Mouse (Mus musculus) myocyte (in vitro differentiated cells): ENCODE results near the gene Trappc13.

Experiments used
- CEBPB ChIP-seq: IDR thresholded peaks from 2 replicates; pipeline ENCODE4 v1.6.1; 2011; ENCODE audit warnings: mild to moderate bottlenecking, moderate library complexity; ENCODE audit not compliant: poor library complexity, insufficient read depth, severe bottlenecking
- MAX ChIP-seq: IDR thresholded peaks from one replicate; pipeline ENCODE4 v1.6.1; 2011; ENCODE audit warnings: low read depth, mild to moderate bottlenecking, control low read depth
- POLR2A ChIP-seq: IDR thresholded peaks from one replicate; pipeline ENCODE4 v1.6.1; 2011; ENCODE audit warnings: low read depth, mild to moderate bottlenecking, control low read depth, moderate library complexity; ENCODE audit not compliant: insufficient read length
- POLR2AphosphoS2 ChIP-seq: IDR thresholded peaks from one replicate; pipeline ENCODE4 v1.6.1; 2011; ENCODE audit warnings: low read depth, control low read depth; ENCODE audit not compliant: insufficient read length
- TCF12 ChIP-seq: IDR thresholded peaks from one replicate; pipeline ENCODE4 v1.6.1; 2011; ENCODE audit warnings: mild to moderate bottlenecking, control low read depth; ENCODE audit not compliant: poor library complexity, insufficient read depth, severe bottlenecking
- TCF3 ChIP-seq: IDR thresholded peaks from one replicate; pipeline ENCODE4 v1.6.1; 2011; ENCODE audit warnings: low read depth, control low read depth; ENCODE audit not compliant: insufficient read length

GRCm38 (mm10) chr13:104179176-104179888 is 1.1 kb upstream of the Trappc13 start:
- no peak for TF ChIP-seq POLR2A
- no peak for TF ChIP-seq TCF12
- TF ChIP-seq MAX: no peak
- TF ChIP-seq CEBPB: no peak
- TF ChIP-seq TCF3: no peak
- no peak for TF ChIP-seq POLR2AphosphoS2
